In genomic region chr1:138560733-138561132, GRCm38 (mm10) we compare ENCODE assay signal across 17 mouse cellular contexts. TPM values are rescaled to one million over a fixed set of nuclear protein-coding genes. Genes with fewer than 3 reads are reported as not detected.
A peak's percentile ranks its signal among the peaks of the same experiment; 100 is the strongest.
DNase-seq lines count a peak whose midpoint lies in the region; ATAC-seq and TF ChIP-seq lines count a peak whose summit lies in the region.
"Had no signal": no experiment of that assay in that cellular context is flagged by ENCODE, and none has a peak within 500 bp of the region (broad histone marks: within the 10 kb centered on the region; RNA-seq: fewer than 3 reads in every experiment).

No protein-coding gene starts in this region.

- H3K4me3 ChIP-seq in kidney, embryonic 16.5 days (ENCODE audit: low read length) = no peak overlapping the region
- no peak overlapping the region for H3K4me3 ChIP-seq in kidney, adult 2 months (ENCODE audit: insufficient read depth, low read depth, low read length)
- no peak overlapping the region for H3K4me3 ChIP-seq in spleen, adult 2 months (ENCODE audit: extremely low read depth, insufficient read depth, insufficient read length)
- no peak overlapping the region for H3K4me3 ChIP-seq in heart, adult 2 months
- H3K4me3 ChIP-seq: neural tube, embryonic 12.5 days had no signal

- peaks cover 13% of the 10 kb centered on the region; the same call in 1 of the 2 replicates for H3K4me1 ChIP-seq in kidney, embryonic 16.5 days (ENCODE audit: insufficient read depth, low read length)
- H3K4me1 ChIP-seq in kidney, adult 2 months (ENCODE audit: control insufficient read depth, insufficient read depth, low read length) = peaks cover 4% of the 10 kb centered on the region
- H3K4me1 ChIP-seq in spleen, adult 2 months (ENCODE audit: control insufficient read depth, insufficient read depth, insufficient read length) = peaks cover 9% of the 10 kb centered on the region
- peaks cover 2% of the 10 kb centered on the region; the same call in 1 of the 2 replicates for H3K4me1 ChIP-seq in heart, adult 2 months (ENCODE audit: control insufficient read depth, insufficient read depth, low read length)

- H3K27ac ChIP-seq in kidney, embryonic 16.5 days (ENCODE audit: low read length) = no peak overlapping the region
- H3K27ac ChIP-seq in kidney, adult 2 months (ENCODE audit: insufficient read depth, low read depth, low read length) = no peak overlapping the region
- H3K27ac ChIP-seq in spleen, adult 2 months (ENCODE audit: insufficient read depth, low read length) = peak overlapping the region; percentile 20; the same call in 1 of the 2 replicates
- H3K27ac ChIP-seq in heart, adult 2 months = no peak overlapping the region
- H3K27ac ChIP-seq: macrophage; neural tube, embryonic 12.5 days had no signal

- 93% methylated on average over 12 of the region's 12 CpGs for WGBS in kidney, embryonic 16.5 days
- WGBS in kidney, adult 2 months = 90% methylated on average over 12 of the region's 12 CpGs
- WGBS in spleen, adult 2 months = 84% methylated on average over 12 of the region's 12 CpGs
- 84% methylated on average over 12 of the region's 12 CpGs for WGBS in heart, adult 2 months

- H3K36me3 ChIP-seq in kidney, embryonic 16.5 days (ENCODE audit: insufficient read depth, low read length) = no peaks in the 10 kb centered on the region
- no peaks in the 10 kb centered on the region for H3K36me3 ChIP-seq in kidney, adult 2 months (ENCODE audit: control insufficient read depth, insufficient read depth, low read length)
- H3K36me3 ChIP-seq in spleen, adult 2 months (ENCODE audit: control insufficient read depth, insufficient read depth, low read length) = no peaks in the 10 kb centered on the region
- H3K36me3 ChIP-seq in heart, adult 2 months (ENCODE audit: control insufficient read depth, insufficient read depth, low read length) = no peaks in the 10 kb centered on the region
- H3K36me3 ChIP-seq: neural tube, embryonic 12.5 days had no signal

- intact Hi-C loops in heart, adult 2 months (cut with DNase I) = no loop called here

- no peaks in the 10 kb centered on the region for H3K27me3 ChIP-seq in kidney, embryonic 16.5 days (ENCODE audit: insufficient read depth, low read length)
- H3K27me3 ChIP-seq in kidney, adult 2 months (replicated peaks; ENCODE audit: control insufficient read depth, insufficient read depth, low read length) = no peaks in the 10 kb centered on the region
- H3K27me3 ChIP-seq in spleen, adult 2 months (ENCODE audit: control insufficient read depth, insufficient read depth, low read length) = no peaks in the 10 kb centered on the region
- no peaks in the 10 kb centered on the region for H3K27me3 ChIP-seq in heart, adult 2 months (ENCODE audit: control insufficient read depth, insufficient read depth, low read length)
- H3K27me3 ChIP-seq: neural tube, embryonic 12.5 days had no signal

- ATAC-seq in kidney, embryonic 16.5 days (ENCODE audit: low FRiP score, low TSS enrichment) = 0 out of 2 replicates have a peak, but pooled peaks have one; percentile 31
- ATAC-seq: intestine, postnatal 0 days had no signal

- no peak for TF ChIP-seq CTCF in kidney, adult 2 months (conservative IDR thresholded peaks at IDR 0.05; ENCODE audit: insufficient read depth, insufficient read length, low read depth, low read length)
- no peak for TF ChIP-seq CTCF in spleen, adult 2 months (IDR thresholded peaks at IDR 0.05; ENCODE audit: extremely low read depth, insufficient read depth, insufficient read length, insufficient replicate concordance)
- TF ChIP-seq CTCF in heart, adult 2 months (IDR thresholded peaks at IDR 0.05) = no peak

- H3K9me3 ChIP-seq in kidney, embryonic 16.5 days (ENCODE audit: low read length) = no peaks in the 10 kb centered on the region
- H3K9me3 ChIP-seq: neural tube, embryonic 12.5 days had no signal

- no peak for TF ChIP-seq POLR2A in kidney, adult 2 months (IDR thresholded peaks at IDR 0.05; ENCODE audit: low read depth, low read length)
- no peak for TF ChIP-seq POLR2A in spleen, adult 2 months (IDR thresholded peaks at IDR 0.05; ENCODE audit: low read depth, low read length)
- TF ChIP-seq POLR2A in heart, adult 2 months (IDR thresholded peaks at IDR 0.05; ENCODE audit: insufficient read depth, low read depth, low read length) = no peak

- H3K4me2 ChIP-seq in kidney, embryonic 16.5 days (replicated peaks; ENCODE audit: low read depth, low read length) = no peak overlapping the region
- H3K4me2 ChIP-seq: liver, embryonic 11.5 days; lung, embryonic 14.5 days; neural tube, embryonic 12.5 days had no signal

- TF ChIP-seq EP300 in heart, adult 2 months (IDR thresholded peaks at IDR 0.05; ENCODE audit: insufficient read depth, low read depth, low read length) = no peak

- H3K79me2 ChIP-seq in heart, adult 2 months (replicated peaks; ENCODE audit: control insufficient read depth, insufficient read depth, low read length) = peaks cover 7% of the 10 kb centered on the region; the same call in 1 of the 2 replicates

- DNase-seq in kidney, adult 2 months = no peak
- DNase-seq in spleen, adult 2 months (ENCODE audit: low read depth in 1 of 2, low spot score in 2 of 2) = no peak
- DNase-seq in spleen, adult 12 weeks (ENCODE audit: low spot score) = no peak
- peak; percentile 36 to 43 for DNase-seq in layer of hippocampus, adult 8-10 months (ENCODE audit: low spot score in 2 of 2)
- no peak for DNase-seq in liver
- no peak for DNase-seq in heart, adult 2 months
- DNase-seq: adrenal gland, postnatal 36 days; cerebellum, postnatal 25 days; kidney, postnatal 25 days; lung, embryonic 14.5 days; midbrain, embryonic 14.5 days; thymus, postnatal 4 days had no signal

- H3K9ac ChIP-seq in kidney, embryonic 16.5 days (replicated peaks; ENCODE audit: low read length) = no peak overlapping the region
- H3K9ac ChIP-seq in heart, adult 2 months (ENCODE audit: low read depth, low read length) = no peak overlapping the region
- H3K9ac ChIP-seq: lung, embryonic 14.5 days; neural tube, embryonic 12.5 days had no signal

RNA-seq across cellular contexts. Expression of gene Nek7, which starts 59.2 kb away (rescaled TPM):
- polyA plus RNA-seq in kidney, embryonic 16.5 days (2015; fragmentation: Nextera tagmentation; extraction: Ambion mirVana) = 42.6 and 43.7 TPM in 2 replicates
- 14.6 and 17.1 TPM in 2 replicates for polyA plus RNA-seq in kidney, adult 2 months (2012; rRNA removed)
- 6.5 and 9.2 TPM in 2 replicates for polyA plus RNA-seq in spleen, adult 2 months (2012; rRNA removed)
- total RNA-seq in layer of hippocampus, adult 8-10 months (2022) = 10 to 100 TPM; 38.0 to 46.2 (median 38.4) TPM
- 10 to 100 TPM; 69.9 to 79.7 TPM for total RNA-seq in heart, adult 2 months (2021)
- 17.3 and 40.0 TPM in 2 replicates for polyA plus RNA-seq in heart, adult 2 months (2012; rRNA removed)

Comparison
In these comparisons a context has a peak if more than half of its experiments do, and no peak if none do; other contexts are left out.
1. DNase-seq: peak in layer of hippocampus, adult 8-10 months (2 of 2); none in kidney, adult 2 months (single experiment), spleen, adult 2 months (0 of 2), spleen, adult 12 weeks (single experiment), liver (single experiment) and heart, adult 2 months (0 of 2).